Mouse (Mus musculus) left cerebral cortex, postnatal 10 days (tissue): ENCODE measurements at regions not wholly inside any gene's neighbourhood (a gene's known extent, or its start where the extent isn't known, plus 50 kb on each side); places are given as distances from the start of the nearest gene placed in this dataset.

Experiments used
- DNase-seq, 2 experiments: peaks; one replicate each; pipeline ENCODE4 v3.0.0; 2021 to 2022; ENCODE audit warnings: low spot score in 2 of 2, mixed read lengths in 1 of 2; ENCODE audit errors: extremely low spot score in 1 of 2
- intact Hi-C: fragments of 180-260 bp; cut with DNase I; formaldehyde crosslinking; loops from one replicate; pipeline ENCODE4 v1.15.1; 2025

- intact Hi-C loops = no loop called here
- DNase-seq = no peak
These were observed 115.2 kb upstream of the Rgma start for GRCm38 (mm10) chr7:73260140-73260539.

- DNase-seq = no peak
- intact Hi-C loops = no loop called here
These were observed 113.6 kb upstream of the Rgma start for GRCm38 (mm10) chr7:73261750-73262149.

- intact Hi-C loops = no loop called here
- no peak for DNase-seq
These were observed 112.8 kb upstream of the Rgma start for GRCm38 (mm10) chr7:73262526-73262925.

- intact Hi-C loops = no loop called here
- DNase-seq = no peak
These were observed 105.7 kb upstream of the Rgma start for GRCm38 (mm10) chr7:73269626-73270025.

GRCm38 (mm10) chr7:73272787-73273186 is 102.5 kb upstream of the Rgma start:
- intact Hi-C loops = no loop called here
- no peak for DNase-seq

- DNase-seq = no peak
- intact Hi-C loops = no loop called here
These were observed 99.5 kb upstream of the Rgma start for GRCm38 (mm10) chr7:73275814-73276271.

- intact Hi-C loops = no loop called here
- DNase-seq = no peak
These were observed 96.7 kb upstream of the Rgma start for GRCm38 (mm10) chr7:73278616-73279015.

- intact Hi-C loops = no loop called here
- no peak for DNase-seq
These were observed 95.3 kb upstream of the Rgma start for GRCm38 (mm10) chr7:73279936-73280445.

GRCm38 (mm10) chr7:73286244-73286643 is 89.1 kb upstream of the Rgma start:
- no peak for DNase-seq
- intact Hi-C loops = no loop called here

GRCm38 (mm10) chr7:73293337-73293736 is 82.0 kb upstream of the Rgma start:
- intact Hi-C loops = no loop called here
- peak in 1 of 2 experiments; percentile 27 for DNase-seq

- intact Hi-C loops = no loop called here
- DNase-seq = no peak
These were observed 80.9 kb upstream of the Rgma start for GRCm38 (mm10) chr7:73294399-73294798.

GRCm38 (mm10) chr7:73302501-73302900 is 72.8 kb upstream of the Rgma start:
- peak in 1 of 2 experiments; percentile 13 for DNase-seq
- intact Hi-C loops = no loop called here

GRCm38 (mm10) chr7:73303818-73304217 is 71.5 kb upstream of the Rgma start:
- no peak for DNase-seq

GRCm38 (mm10) chr7:73304799-73305198 is 70.5 kb upstream of the Rgma start:
- intact Hi-C loops = no loop called here
- DNase-seq = no peak

More at GRCm38 (mm10) chr7:73303818-73304217, 71.5 kb upstream of the Rgma start:
- intact Hi-C loops = no loop called here

GRCm38 (mm10) chr7:73305286-73305975 is 69.9 kb upstream of the Rgma start:
- intact Hi-C loops = no loop called here
- DNase-seq = no peak

- intact Hi-C loops = no loop called here
- no peak for DNase-seq
These were observed 69.0 kb upstream of the Rgma start for GRCm38 (mm10) chr7:73306296-73306695.

- intact Hi-C loops = no loop called here
- no peak for DNase-seq
These were observed 68.6 kb upstream of the Rgma start for GRCm38 (mm10) chr7:73306728-73307127.

- peak in 1 of 2 experiments; percentile 50 for DNase-seq
- intact Hi-C loops = no loop called here
These were observed 67.5 kb upstream of the Rgma start for GRCm38 (mm10) chr7:73307586-73308490.

GRCm38 (mm10) chr7:73308981-73309380 is 66.3 kb upstream of the Rgma start:
- DNase-seq = no peak
- intact Hi-C loops = no loop called here

GRCm38 (mm10) chr7:73310056-73310455 is 65.3 kb upstream of the Rgma start:
- DNase-seq = no peak
- intact Hi-C loops = no loop called here
